Mouse (Mus musculus): ENCODE measurements around the gene Smpd3. TPM values are rescaled to one million over a fixed set of nuclear protein-coding genes. Genes with fewer than 3 reads are reported as not detected.

Smpd3 gene
- total and polyA plus RNA-seq, 2 experiments, result 0.71 to 1.8 TPM

DNA sequence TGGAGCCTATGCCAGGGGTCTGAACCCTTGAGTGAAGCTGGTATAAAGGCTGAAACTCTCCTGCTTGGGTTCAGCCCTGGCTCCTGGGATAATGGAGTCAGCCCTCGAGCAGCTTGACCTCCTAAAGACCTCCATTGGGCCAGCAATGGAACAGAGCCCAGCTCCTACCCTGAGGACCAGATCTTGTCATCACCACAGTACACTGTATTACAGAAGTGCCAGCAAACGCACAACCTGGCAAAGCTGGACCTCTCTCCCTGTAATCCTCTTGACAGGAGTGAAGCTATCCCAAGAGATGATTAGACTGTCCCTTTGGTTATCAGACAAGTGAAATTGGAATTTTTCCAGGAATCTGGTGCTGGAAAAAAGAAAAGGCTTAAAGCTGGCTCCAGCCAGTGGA is 13.3 kb upstream of the Smpd3 start:
- H3K4me1 ChIP-seq (ENCODE audit: control insufficient read depth, insufficient read depth, low read length), result no peaks in the 10 kb centered on the region
- TF ChIP-seq POLR2A (IDR thresholded peaks at IDR 0.05; ENCODE audit: extremely low read depth, insufficient read depth, low read length) (no peak), CTCF (IDR thresholded peaks at IDR 0.05; ENCODE audit: low read depth, low read length) (no peak)
- 66% methylated on average over 2 of the region's 2 CpGs for WGBS
- H3K27me3 ChIP-seq (ENCODE audit: control insufficient read depth, insufficient read depth, low read length), result no peaks in the 10 kb centered on the region
- H3K79me2 ChIP-seq (ENCODE audit: control insufficient read depth, insufficient read depth, low read length), result no peaks in the 10 kb centered on the region
- H3K9ac ChIP-seq (ENCODE audit: low read depth, low read length), result no peak overlapping the region
- no peaks in the 10 kb centered on the region for H3K36me3 ChIP-seq (ENCODE audit: control insufficient read depth, insufficient read depth, low read length)
- no peak overlapping the region for H3K4me3 ChIP-seq (ENCODE audit: insufficient read depth, low read depth, low read length)
- no peak overlapping the region for H3K27ac ChIP-seq (replicated peaks; ENCODE audit: insufficient read depth, low read depth, low read length)
- DNase-seq (ENCODE audit: extremely low read depth, low read depth, low spot score), result no peak

- no peaks in the 10 kb centered on the region for H3K36me3 ChIP-seq (ENCODE audit: control insufficient read depth, insufficient read depth, low read length)
- no peak overlapping the region for H3K9ac ChIP-seq (ENCODE audit: low read depth, low read length)
- TF ChIP-seq POLR2A (IDR thresholded peaks at IDR 0.05; ENCODE audit: extremely low read depth, insufficient read depth, low read length), result no peak
- no peak for TF ChIP-seq CTCF (IDR thresholded peaks at IDR 0.05; ENCODE audit: low read depth, low read length)
- H3K4me1 ChIP-seq (ENCODE audit: control insufficient read depth, insufficient read depth, low read length), result no peaks in the 10 kb centered on the region
- DNase-seq (ENCODE audit: extremely low read depth, low read depth, low spot score), result no peak
- no peaks in the 10 kb centered on the region for H3K27me3 ChIP-seq (ENCODE audit: control insufficient read depth, insufficient read depth, low read length)
- 78% methylated on average over 11 of the region's 11 CpGs for WGBS
- no peak overlapping the region for H3K4me3 ChIP-seq (ENCODE audit: insufficient read depth, low read depth, low read length)
- H3K27ac ChIP-seq (replicated peaks; ENCODE audit: insufficient read depth, low read depth, low read length), result no peak overlapping the region
- H3K79me2 ChIP-seq (ENCODE audit: control insufficient read depth, insufficient read depth, low read length), result no peaks in the 10 kb centered on the region
Measured at GRCm38 (mm10) chr8:106349398-106349797, 11.6 kb upstream of the Smpd3 start.

DNA sequence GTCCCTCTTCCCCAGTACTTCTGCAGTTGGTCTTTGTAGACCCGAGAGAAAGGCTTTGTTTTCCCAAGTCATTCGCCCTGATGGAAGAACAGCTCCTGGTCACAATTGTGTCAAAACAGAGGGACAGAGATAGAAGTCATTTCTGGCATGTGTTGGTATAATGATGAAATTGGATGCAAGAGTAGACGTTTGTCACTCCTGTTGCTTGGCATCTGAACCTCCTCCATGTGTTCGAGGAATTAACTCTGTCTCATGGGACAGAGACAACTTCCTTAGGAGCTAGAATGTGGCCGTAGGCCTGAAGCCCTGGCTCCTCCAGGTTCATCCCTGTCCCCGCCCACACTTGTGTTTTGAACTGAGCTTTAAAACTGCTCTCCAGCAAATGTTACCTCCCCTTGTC is 8.3 kb upstream of the Smpd3 start:
- Histone ChIP-seq H3K9ac (ENCODE audit: low read depth, low read length) (no peak overlapping the region), H3K79me2 (ENCODE audit: control insufficient read depth, insufficient read depth, low read length) (no peaks in the 10 kb centered on the region), H3K4me1 (ENCODE audit: control insufficient read depth, insufficient read depth, low read length) (no peaks in the 10 kb centered on the region), H3K4me3 (ENCODE audit: insufficient read depth, low read depth, low read length) (no peak overlapping the region), H3K36me3 (ENCODE audit: control insufficient read depth, insufficient read depth, low read length) (no peaks in the 10 kb centered on the region), H3K27me3 (ENCODE audit: control insufficient read depth, insufficient read depth, low read length) (no peaks in the 10 kb centered on the region), H3K27ac (replicated peaks; ENCODE audit: insufficient read depth, low read depth, low read length) (no peak overlapping the region)
- WGBS, result 67% methylated on average over 6 of the region's 6 CpGs
- TF ChIP-seq CTCF (IDR thresholded peaks at IDR 0.05; ENCODE audit: low read depth, low read length) (no peak), POLR2A (IDR thresholded peaks at IDR 0.05; ENCODE audit: extremely low read depth, insufficient read depth, low read length) (no peak)
- no peak for DNase-seq (ENCODE audit: extremely low read depth, low read depth, low spot score)

DNA sequence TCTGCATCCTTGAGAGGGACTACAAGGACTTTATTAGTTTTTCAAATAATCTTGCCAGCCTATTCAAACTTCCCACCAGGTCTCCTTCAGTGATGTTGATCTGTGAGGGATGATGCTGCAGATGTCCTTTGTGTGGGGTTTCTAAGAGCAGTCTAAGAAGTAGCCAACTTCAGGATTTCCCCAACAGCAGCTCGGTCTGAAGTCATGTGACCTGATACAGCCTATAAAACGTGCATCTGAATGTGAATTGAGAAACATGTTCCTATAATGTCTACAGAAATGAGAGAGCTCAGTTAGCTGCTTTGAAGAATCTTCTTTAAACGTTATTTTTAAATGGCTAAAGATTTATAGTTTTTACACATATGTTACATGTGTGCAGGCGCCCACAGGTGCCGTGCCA is 5.7 kb upstream of the Smpd3 start:
- Histone ChIP-seq H3K27ac (replicated peaks; ENCODE audit: insufficient read depth, low read depth, low read length) (no peak overlapping the region), H3K27me3 (ENCODE audit: control insufficient read depth, insufficient read depth, low read length) (no peaks in the 10 kb centered on the region), H3K36me3 (ENCODE audit: control insufficient read depth, insufficient read depth, low read length) (no peaks in the 10 kb centered on the region), H3K4me1 (ENCODE audit: control insufficient read depth, insufficient read depth, low read length) (no peaks in the 10 kb centered on the region; the same call in 1 of the 2 replicates), H3K9ac (ENCODE audit: low read depth, low read length) (no peak overlapping the region), H3K4me3 (ENCODE audit: insufficient read depth, low read depth, low read length) (no peak overlapping the region), H3K79me2 (ENCODE audit: control insufficient read depth, insufficient read depth, low read length) (no peaks in the 10 kb centered on the region)
- DNase-seq (ENCODE audit: extremely low read depth, low read depth, low spot score), result no peak
- WGBS, result 64% methylated on average over 5 of the region's 5 CpGs
- TF ChIP-seq CTCF (IDR thresholded peaks at IDR 0.05; ENCODE audit: low read depth, low read length) (no peak), POLR2A (IDR thresholded peaks at IDR 0.05; ENCODE audit: extremely low read depth, insufficient read depth, low read length) (no peak)

GRCm38 (mm10) chr8:106342828-106343227 is 5.0 kb upstream of the Smpd3 start:
- DNase-seq (ENCODE audit: extremely low read depth, low read depth, low spot score), result no peak
- H3K4me3 ChIP-seq (ENCODE audit: insufficient read depth, low read depth, low read length), result no peak overlapping the region
- H3K27ac ChIP-seq (replicated peaks; ENCODE audit: insufficient read depth, low read depth, low read length), result no peak overlapping the region
- no peaks in the 10 kb centered on the region for H3K79me2 ChIP-seq (ENCODE audit: control insufficient read depth, insufficient read depth, low read length)
- H3K27me3 ChIP-seq (ENCODE audit: control insufficient read depth, insufficient read depth, low read length), result no peaks in the 10 kb centered on the region
- 49% methylated on average over 7 of the region's 7 CpGs for WGBS
- no peak overlapping the region for H3K9ac ChIP-seq (ENCODE audit: low read depth, low read length)
- no peaks in the 10 kb centered on the region for H3K36me3 ChIP-seq (ENCODE audit: control insufficient read depth, insufficient read depth, low read length)
- TF ChIP-seq POLR2A (IDR thresholded peaks at IDR 0.05; ENCODE audit: extremely low read depth, insufficient read depth, low read length) (no peak), CTCF (IDR thresholded peaks at IDR 0.05; ENCODE audit: low read depth, low read length) (no peak)
- H3K4me1 ChIP-seq (ENCODE audit: control insufficient read depth, insufficient read depth, low read length), result no peaks in the 10 kb centered on the region; the same call in 1 of the 2 replicates

DNA sequence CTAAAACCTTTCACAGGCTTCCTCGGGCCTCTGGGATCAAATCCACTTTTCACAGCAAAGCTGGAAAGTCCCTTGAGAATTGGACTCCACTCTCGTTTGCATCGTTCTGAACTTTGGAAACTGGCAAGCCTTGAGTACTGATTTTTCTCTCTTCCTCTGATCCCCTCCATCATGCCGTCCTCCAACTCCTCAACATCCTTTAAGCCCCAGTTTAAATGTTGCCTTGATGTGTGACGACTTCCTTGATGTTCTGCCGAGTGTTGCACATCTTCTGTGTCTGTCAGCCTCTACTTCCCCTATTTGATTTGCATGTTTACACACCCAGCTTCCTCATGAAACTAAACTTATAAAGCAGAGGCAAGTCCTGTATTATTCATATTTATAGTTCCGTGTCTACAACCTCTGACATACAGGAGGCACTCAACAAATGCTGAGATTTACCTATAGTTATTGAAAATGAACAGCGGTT is 987 bp upstream of the Smpd3 start:
- Histone ChIP-seq H3K9ac (ENCODE audit: low read depth, low read length) (no peak overlapping the region), H3K36me3 (ENCODE audit: control insufficient read depth, insufficient read depth, low read length) (no peaks in the 10 kb centered on the region), H3K4me3 (ENCODE audit: insufficient read depth, low read depth, low read length) (no peak overlapping the region), H3K27me3 (ENCODE audit: control insufficient read depth, insufficient read depth, low read length) (peaks cover 14% of the 10 kb centered on the region; the same call in 1 of the 2 replicates), H3K79me2 (ENCODE audit: control insufficient read depth, insufficient read depth, low read length) (no peaks in the 10 kb centered on the region), H3K27ac (replicated peaks; ENCODE audit: insufficient read depth, low read depth, low read length) (no peak overlapping the region), H3K4me1 (ENCODE audit: control insufficient read depth, insufficient read depth, low read length) (no peaks in the 10 kb centered on the region; the same call in 1 of the 2 replicates)
- TF ChIP-seq POLR2A (IDR thresholded peaks at IDR 0.05; ENCODE audit: extremely low read depth, insufficient read depth, low read length) (no peak), CTCF (IDR thresholded peaks at IDR 0.05; ENCODE audit: low read depth, low read length) (no peak)
- WGBS, result 37% methylated on average over 8 of the region's 8 CpGs
- DNase-seq (ENCODE audit: extremely low read depth, low read depth, low spot score), result peak; percentile 47

Measured in liver, adult 2 months (tissue).